Mouse (Mus musculus) cerebellum, adult 8-10 months (tissue): ENCODE measurements around the gene Pnpla8.
"Not testable (repeated sequence)": the region's sequence is repeated elsewhere in the genome, so short reads cannot be mapped to it uniquely, and the experiment has no call there.

Experiments
- DNase-seq: peaks from one replicate; pipeline ENCODE4 v3.0.0; 2022

Pnpla8 gene

GRCm38 (mm10) chr12:44221070-44221469, at the start of gene Pnpla8:
Gene Pnpla8 (plus strand): TSS chr12:44221370.
- DNase-seq: not testable (repeated sequence)

DNA sequence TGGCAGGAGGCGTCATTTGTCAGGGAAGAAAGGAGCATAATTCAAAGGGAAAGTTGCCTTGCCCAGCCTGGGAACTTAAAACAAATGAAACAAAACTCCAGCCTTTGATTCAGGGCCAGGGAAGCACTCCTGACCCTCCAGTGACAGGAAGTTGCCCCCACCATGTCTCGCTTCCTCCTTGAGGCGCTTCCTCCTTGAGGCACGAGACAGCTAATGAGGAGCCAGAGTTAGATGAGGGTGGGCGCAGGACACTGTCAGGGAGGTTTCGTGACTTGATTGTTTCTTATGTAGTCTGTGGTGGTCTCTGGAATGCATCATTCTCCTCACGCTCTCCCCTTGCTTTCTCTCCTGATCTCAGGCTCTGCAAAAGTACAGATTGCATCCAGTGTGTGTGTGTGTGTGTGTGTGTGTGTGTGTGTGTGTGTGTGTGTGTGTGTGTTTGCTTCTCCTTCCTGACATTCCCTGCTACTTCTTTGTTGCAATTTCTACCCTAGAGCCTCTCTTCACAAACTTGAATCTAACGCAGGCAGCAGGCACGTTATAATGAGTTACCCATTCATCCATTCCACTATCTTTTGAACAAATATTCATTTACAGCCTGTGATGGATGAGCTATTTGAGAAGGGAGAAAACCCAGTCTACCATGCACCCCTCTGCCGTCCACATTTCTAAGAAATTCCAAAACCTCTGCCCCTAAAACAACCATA, 44.7 kb upstream of the Pnpla8 start:
- no peak for DNase-seq

DNA sequence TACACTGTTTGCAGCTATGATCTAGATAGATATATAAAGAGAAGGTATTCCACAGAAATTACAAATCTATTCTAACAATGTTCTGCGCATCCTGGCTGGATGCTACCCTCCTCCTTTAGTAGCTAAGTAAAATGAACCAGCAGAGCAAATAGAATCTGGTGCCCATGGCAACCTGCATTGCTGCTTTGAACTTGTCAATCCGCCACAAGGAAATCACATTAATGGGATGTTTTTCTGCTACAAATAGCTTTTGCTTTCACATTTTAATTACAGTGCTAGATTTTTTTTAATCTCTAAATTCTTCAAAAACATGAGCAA, 44.2 kb upstream of the Pnpla8 start:
- no peak for DNase-seq

DNA sequence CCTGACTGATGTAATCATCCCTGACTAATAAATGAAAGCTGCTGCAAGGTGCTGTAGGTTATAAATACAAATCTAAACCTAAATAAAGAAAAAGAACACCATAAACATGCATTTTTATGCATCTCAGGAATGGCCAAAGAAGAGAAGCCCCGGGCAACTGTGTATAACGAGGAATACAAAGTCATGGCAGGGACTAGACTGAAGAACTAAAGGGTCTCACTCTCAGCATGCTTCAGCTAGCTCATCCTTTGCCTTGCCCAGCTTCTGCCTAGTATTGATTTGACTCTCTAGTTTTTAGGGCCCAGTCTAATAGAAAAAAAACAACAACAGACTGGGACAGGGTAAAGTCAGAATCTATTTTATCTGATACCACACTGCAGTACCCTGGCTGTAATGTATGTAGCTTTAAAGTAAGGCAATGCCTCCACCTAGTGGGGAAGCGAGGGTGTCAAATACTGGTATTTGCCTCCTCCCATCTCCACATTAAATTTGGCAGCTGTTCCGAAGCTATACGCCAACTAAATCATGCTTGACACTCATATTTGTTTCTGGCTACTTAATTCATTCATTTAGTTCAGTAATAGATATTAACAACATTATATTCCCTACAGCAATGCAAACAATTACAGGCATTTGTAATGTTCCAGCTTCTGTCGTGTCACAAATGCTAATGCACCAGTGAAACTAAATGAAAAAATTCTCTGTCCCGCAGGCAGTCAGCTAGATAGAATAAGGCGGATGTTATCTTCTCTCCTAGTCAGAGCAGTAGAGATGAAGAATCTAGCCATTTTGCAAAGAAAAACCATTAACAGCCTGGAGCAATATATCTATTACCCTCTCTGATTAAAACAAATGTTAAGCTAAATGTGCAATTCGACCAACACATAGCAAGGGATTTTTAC, 39.8 kb upstream of the Pnpla8 start:
- DNase-seq: peak; percentile 17

DNA sequence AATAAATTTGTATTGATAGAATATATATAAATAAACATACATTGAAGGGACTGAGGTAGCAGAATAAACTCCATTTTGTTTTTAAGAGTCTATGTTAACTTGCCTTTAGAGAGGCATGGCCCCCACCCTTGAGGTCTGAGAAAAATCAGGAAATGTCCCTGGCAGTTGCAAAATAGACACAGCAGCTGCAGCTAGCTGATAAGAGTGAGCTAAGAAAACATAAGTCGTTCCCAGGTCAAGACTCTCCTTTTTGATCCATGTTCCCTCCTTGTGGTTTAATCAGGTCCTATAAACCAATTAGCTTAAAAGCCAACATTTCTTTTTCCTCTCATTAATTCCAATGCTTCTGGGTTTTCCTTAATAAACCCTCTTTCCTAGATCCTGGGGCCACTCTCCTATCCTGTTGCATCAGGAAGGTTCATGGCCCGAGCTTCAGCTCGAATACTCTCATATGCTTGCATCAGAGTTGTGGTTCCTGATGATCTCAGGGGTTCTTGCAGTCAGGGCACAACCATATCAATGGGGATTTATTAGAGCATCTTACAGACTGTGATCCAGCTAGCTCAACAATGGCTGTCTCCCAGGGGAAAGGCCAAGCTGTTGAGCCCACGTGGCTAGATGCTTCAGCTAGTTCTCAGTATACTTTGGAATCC, 23.2 kb upstream of the Pnpla8 start:
- no peak for DNase-seq

GRCm38 (mm10) chr12:44209141-44209823, 11.9 kb upstream of the Pnpla8 start:
- peak; percentile 27 for DNase-seq

- DNase-seq: peak; percentile 100
Observed at GRCm38 (mm10) chr12:44209824-44210752, 11.1 kb upstream of the Pnpla8 start, which contains the start of gene Dnajb9. Gene Dnajb9 (minus strand): TSS chr12:44210326.

DNA sequence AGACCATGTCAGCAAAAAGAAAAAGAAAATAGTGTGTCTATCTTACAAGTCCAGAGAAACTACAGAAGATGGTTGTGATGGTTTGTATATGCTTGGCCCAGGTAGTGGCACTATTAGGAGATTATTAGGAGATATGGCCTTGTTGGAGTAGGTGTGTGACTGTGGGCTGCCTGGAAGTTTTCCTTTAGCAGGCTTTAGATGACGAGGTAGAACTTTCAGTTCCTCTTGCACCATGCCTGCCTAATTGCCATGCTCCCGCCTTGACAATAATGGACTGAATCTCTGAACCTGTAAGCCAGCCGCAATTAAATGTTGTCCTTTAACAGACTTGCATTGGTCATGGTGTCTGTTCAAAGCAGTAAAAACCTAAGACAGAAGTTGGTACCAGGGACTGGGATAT, 9.6 kb upstream of the Pnpla8 start:
- DNase-seq: no peak

DNA sequence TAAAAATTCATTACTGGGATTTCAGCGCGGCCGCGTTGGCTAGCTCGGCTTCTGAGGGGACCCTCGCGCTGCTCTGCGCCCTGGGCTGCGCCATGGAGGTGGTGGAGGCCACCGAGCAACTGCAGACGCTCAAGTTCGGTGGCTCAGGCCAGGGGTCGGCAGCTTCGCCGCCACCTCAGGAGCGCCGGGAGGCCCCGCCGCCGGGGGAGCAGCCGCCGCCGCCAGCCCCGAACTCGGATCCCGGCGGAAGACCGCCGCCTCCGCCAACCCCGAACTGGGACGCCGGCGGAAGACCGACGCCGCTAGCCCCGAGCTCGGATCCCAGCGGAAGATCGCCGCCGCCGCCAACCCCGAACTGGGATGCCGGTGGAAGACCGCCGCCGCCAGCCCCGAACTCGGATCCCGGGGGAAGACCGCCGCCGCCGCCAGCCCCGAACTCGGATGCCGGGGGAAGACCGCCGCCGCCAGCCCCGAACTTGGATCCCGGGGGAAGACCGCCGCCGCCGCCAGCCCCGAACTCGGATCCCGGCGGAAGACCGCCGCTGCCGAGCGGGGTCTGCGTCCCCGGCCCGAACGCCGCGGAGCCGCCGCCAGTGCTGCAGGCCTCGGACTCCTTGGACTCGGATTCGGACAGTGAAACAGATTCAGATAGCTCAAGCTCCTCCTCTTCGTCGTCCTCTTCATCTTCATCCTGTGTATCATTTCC, 634 bp downstream of the Pnpla8 start:
- DNase-seq: peak; percentile 33

- DNase-seq: no peak
Observed at GRCm38 (mm10) chr12:44223044-44223443, 1.9 kb downstream of the Pnpla8 start.

GRCm38 (mm10) chr12:44224650-44225049, 3.5 kb downstream of the Pnpla8 start:
- DNase-seq: no peak

GRCm38 (mm10) chr12:44241090-44241489, 19.9 kb downstream of the Pnpla8 start:
- no peak for DNase-seq

GRCm38 (mm10) chr12:44242407-44242806, 21.2 kb downstream of the Pnpla8 start:
- no peak for DNase-seq

GRCm38 (mm10) chr12:44245739-44246138, 24.6 kb downstream of the Pnpla8 start:
- no peak for DNase-seq

GRCm38 (mm10) chr12:44248309-44248977, 27.3 kb downstream of the Pnpla8 start:
- DNase-seq: no peak

DNA sequence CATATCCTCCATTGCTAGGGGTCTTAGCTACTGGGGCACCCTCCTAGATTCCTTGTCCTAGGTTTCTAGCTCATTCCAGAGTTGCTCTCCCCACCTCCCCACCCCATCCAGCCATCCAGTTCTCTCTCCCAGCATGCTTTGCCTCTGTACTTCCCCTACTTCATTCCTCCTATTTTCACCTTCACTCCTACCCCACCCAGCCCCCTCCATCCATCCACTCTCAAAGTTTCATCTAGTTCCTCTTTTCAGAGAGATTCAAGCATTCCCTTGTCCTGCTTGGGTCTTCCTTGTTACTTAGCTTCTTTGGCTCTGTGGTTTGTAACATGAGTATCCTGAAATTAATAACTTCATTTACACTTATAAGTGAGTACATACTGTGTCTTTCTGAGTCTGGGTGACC, 41.4 kb downstream of the Pnpla8 start:
- DNase-seq: no peak

- DNase-seq: no peak
Observed at GRCm38 (mm10) chr12:44265651-44266050, 44.5 kb downstream of the Pnpla8 start.

DNA sequence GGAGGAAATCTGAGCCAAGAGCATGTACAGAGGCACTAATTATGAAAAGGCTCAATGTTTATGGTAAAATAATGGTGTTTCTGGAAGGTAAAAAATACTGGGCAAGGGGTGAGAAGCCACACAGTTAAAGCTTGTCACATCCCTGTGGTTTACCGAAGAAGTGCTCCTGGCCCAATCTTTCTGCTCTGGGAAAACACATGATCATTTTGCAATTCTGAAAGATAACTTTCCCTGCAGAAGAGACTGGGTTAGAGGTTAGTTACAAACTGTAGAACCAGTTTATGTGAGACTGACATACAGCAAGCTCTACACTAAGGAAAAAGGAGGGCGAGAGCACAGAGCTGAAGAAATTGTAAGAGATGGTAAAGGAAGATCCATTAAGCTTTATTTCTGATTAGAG, 46.0 kb downstream of the Pnpla8 start:
- DNase-seq: no peak

- peak; percentile 99 for DNase-seq
Observed at GRCm38 (mm10) chr12:44268728-44269302, 47.6 kb downstream of the Pnpla8 start.

- DNase-seq: no peak
Observed at GRCm38 (mm10) chr12:44269311-44269831, 48.2 kb downstream of the Pnpla8 start.
